Mouse (Mus musculus) hindbrain, embryonic 13.5 days (tissue): ENCODE measurements at regions not wholly inside any gene's neighbourhood (a gene's known extent, or its start where the extent isn't known, plus 50 kb on each side); places are given as distances from the start of the nearest gene placed in this dataset.
"Not testable (repeated sequence)": the region's sequence is repeated elsewhere in the genome, so short reads cannot be mapped to it uniquely, and the experiment has no call there.

Experiments
- ATAC-seq: fragments of 200-750 bp; cut with Nextera tagmentation; 2 replicates; pipeline ENCODE4 v1.8.0; 2017; ENCODE audit warnings: moderate TSS enrichment; ENCODE audit not compliant: low FRiP score
- H3K27ac ChIP-seq: fragments of 300-500 bp; sonication (generic); 2 replicates; pipeline ENCODE4 v1.5.1; 2015; ENCODE audit warnings: inconsistent platforms, mild to moderate bottlenecking, moderate library complexity
- H3K27me3 ChIP-seq: fragments of 300-500 bp; sonication (generic); 2 replicates; pipeline ENCODE4 v1.6.1; 2015; ENCODE audit warnings: mild to moderate bottlenecking, inconsistent platforms
- H3K36me3 ChIP-seq: fragments of 300-500 bp; sonication (generic); 2 replicates; pipeline ENCODE4 v1.6.1; 2015; ENCODE audit warnings: mild to moderate bottlenecking, inconsistent platforms
- H3K4me1 ChIP-seq: fragments of 300-500 bp; sonication (generic); replicated peaks from 2 replicates; pipeline ENCODE4 v1.6.1; 2015; ENCODE audit warnings: inconsistent platforms
- H3K4me2 ChIP-seq: fragments of 300-500 bp; sonication (generic); 2 replicates; pipeline ENCODE4 v1.6.1; 2015; ENCODE audit warnings: inconsistent platforms, mild to moderate bottlenecking, moderate library complexity
- H3K4me3 ChIP-seq: fragments of 300-500 bp; sonication (generic); 2 replicates; pipeline ENCODE4 v1.5.1; 2015; ENCODE audit warnings: mild to moderate bottlenecking, inconsistent platforms
- H3K9ac ChIP-seq: fragments of 300-500 bp; sonication (generic); 2 replicates; pipeline ENCODE4 v1.6.1; 2015; ENCODE audit warnings: mild to moderate bottlenecking, inconsistent platforms
- H3K9me3 ChIP-seq: fragments of 300-500 bp; sonication (generic); 2 replicates; pipeline ENCODE4 v1.6.1; 2016; ENCODE audit warnings: inconsistent platforms
- WGBS: fragments of 180-500 bp; shearing (Covaris S2); methylation state at CpG from one replicate; pipeline ENCODE4 v1.1.7; 2015; 5-methylcytosine and 5-hydroxymethylcytosine counted together

- ATAC-seq, result no peak
- H3K27me3 ChIP-seq, result no peaks in the 10 kb centered on the region
- no peak overlapping the region for H3K9ac ChIP-seq
- H3K4me1 ChIP-seq, result peaks cover 7% of the 10 kb centered on the region
- H3K27ac ChIP-seq, result 0 out of 2 replicates have a peak overlapping the region, but pooled peaks have one; percentile 30
- 82% methylated on average over 3 of the region's 3 CpGs for WGBS
- no peak overlapping the region for H3K4me2 ChIP-seq
- no peaks in the 10 kb centered on the region for H3K36me3 ChIP-seq
- no peak overlapping the region for H3K4me3 ChIP-seq
- H3K9me3 ChIP-seq, result no peaks in the 10 kb centered on the region
Measured at GRCm38 (mm10) chr3:8017489-8017888, 1397.2 kb upstream of the 1700008P02Rik start.

GRCm38 (mm10) chr3:8016945-8017344, 1396.7 kb upstream of the 1700008P02Rik start:
- H3K27me3 ChIP-seq, result no peaks in the 10 kb centered on the region
- H3K9ac ChIP-seq, result no peak overlapping the region
- H3K9me3 ChIP-seq, result no peaks in the 10 kb centered on the region
- H3K36me3 ChIP-seq, result no peaks in the 10 kb centered on the region
- peak; percentile 83 for ATAC-seq
- H3K4me1 ChIP-seq, result peaks cover 7% of the 10 kb centered on the region
- H3K27ac ChIP-seq, result peak overlapping the region; percentile 20; the same call in 1 of the 2 replicates
- no peak overlapping the region for H3K4me3 ChIP-seq
- no peak overlapping the region for H3K4me2 ChIP-seq

GRCm38 (mm10) chr3:8009966-8010365, 1389.7 kb upstream of the 1700008P02Rik start:
- no peak overlapping the region for H3K27ac ChIP-seq
- no peaks in the 10 kb centered on the region for H3K4me1 ChIP-seq
- no peak for ATAC-seq
- H3K9ac ChIP-seq, result no peak overlapping the region
- H3K4me3 ChIP-seq, result no peak overlapping the region
- no peaks in the 10 kb centered on the region for H3K27me3 ChIP-seq
- WGBS, result 90% methylated on average over 4 of the region's 4 CpGs
- H3K36me3 ChIP-seq, result no peaks in the 10 kb centered on the region
- no peaks in the 10 kb centered on the region for H3K9me3 ChIP-seq
- no peak overlapping the region for H3K4me2 ChIP-seq

- Histone ChIP-seq H3K36me3 (no peaks in the 10 kb centered on the region), H3K27me3 (no peaks in the 10 kb centered on the region), H3K4me1 (no peaks in the 10 kb centered on the region), H3K4me3 (no peak overlapping the region), H3K4me2 (no peak overlapping the region), H3K9ac (no peak overlapping the region), H3K27ac (no peak overlapping the region), H3K9me3 (no peaks in the 10 kb centered on the region)
- WGBS, result 82% methylated on average over 10 of the region's 10 CpGs
- no peak for ATAC-seq
Measured at GRCm38 (mm10) chr3:8006708-8007395, 1386.6 kb upstream of the 1700008P02Rik start.

- Histone ChIP-seq H3K4me1 (no peaks in the 10 kb centered on the region), H3K27ac (no peak overlapping the region), H3K27me3 (no peaks in the 10 kb centered on the region), H3K4me3 (no peak overlapping the region), H3K9me3 (no peaks in the 10 kb centered on the region), H3K36me3 (no peaks in the 10 kb centered on the region), H3K9ac (no peak overlapping the region), H3K4me2 (no peak overlapping the region)
- 82% methylated on average over 5 of the region's 5 CpGs for WGBS
- no peak for ATAC-seq
Measured at GRCm38 (mm10) chr3:8006273-8006672, 1386.0 kb upstream of the 1700008P02Rik start.

- not testable (repeated sequence) for H3K4me1 ChIP-seq, H3K27me3 ChIP-seq, H3K36me3 ChIP-seq, H3K9ac ChIP-seq, H3K27ac ChIP-seq, ATAC-seq, H3K4me3 ChIP-seq, H3K4me2 ChIP-seq, H3K9me3 ChIP-seq
- WGBS, result 64% methylated on average over 2 of the region's 2 CpGs
Measured at GRCm38 (mm10) chr3:8005684-8006083, 1385.4 kb upstream of the 1700008P02Rik start.

- H3K36me3 ChIP-seq, result no peaks in the 10 kb centered on the region
- H3K27ac ChIP-seq, result no peak overlapping the region
- no peak overlapping the region for H3K9ac ChIP-seq
- whole genome bisulfite sequencing, result 96% methylated on average over 1 of the region's 1 CpGs
- no peak overlapping the region for H3K4me3 ChIP-seq
- no peak for ATAC-seq
- no peaks in the 10 kb centered on the region for H3K4me1 ChIP-seq
- no peaks in the 10 kb centered on the region for H3K27me3 ChIP-seq
- H3K9me3 ChIP-seq, result no peaks in the 10 kb centered on the region
- H3K4me2 ChIP-seq, result no peak overlapping the region
Measured at GRCm38 (mm10) chr3:8004271-8004670, 1384.0 kb upstream of the 1700008P02Rik start.

- Histone ChIP-seq H3K4me1 (no peaks in the 10 kb centered on the region), H3K9me3 (no peaks in the 10 kb centered on the region), H3K9ac (no peak overlapping the region), H3K36me3 (no peaks in the 10 kb centered on the region), H3K4me3 (no peak overlapping the region), H3K27me3 (no peaks in the 10 kb centered on the region), H3K27ac (no peak overlapping the region), H3K4me2 (no peak overlapping the region)
- WGBS, result 91% methylated on average over 4 of the region's 4 CpGs
- no peak for ATAC-seq
Measured at GRCm38 (mm10) chr3:8001027-8001426, 1380.8 kb upstream of the 1700008P02Rik start.

- 92% methylated on average over 2 of the region's 2 CpGs for WGBS
- Histone ChIP-seq H3K4me2 (no peak overlapping the region), H3K27ac (no peak overlapping the region), H3K9ac (no peak overlapping the region), H3K4me3 (no peak overlapping the region), H3K27me3 (no peaks in the 10 kb centered on the region), H3K4me1 (no peaks in the 10 kb centered on the region), H3K36me3 (no peaks in the 10 kb centered on the region), H3K9me3 (no peaks in the 10 kb centered on the region)
- ATAC-seq, result no peak
Measured at GRCm38 (mm10) chr3:7992322-7992721, 1372.1 kb upstream of the 1700008P02Rik start.

GRCm38 (mm10) chr3:7973287-7973686, 1353.0 kb upstream of the 1700008P02Rik start:
- no peak overlapping the region for H3K4me3 ChIP-seq
- H3K27me3 ChIP-seq, result no peaks in the 10 kb centered on the region
- H3K9me3 ChIP-seq, result no peaks in the 10 kb centered on the region
- H3K4me1 ChIP-seq, result no peaks in the 10 kb centered on the region
- H3K9ac ChIP-seq, result no peak overlapping the region
- no peak overlapping the region for H3K27ac ChIP-seq
- WGBS, result 65% methylated on average over 3 of the region's 3 CpGs
- H3K36me3 ChIP-seq, result no peaks in the 10 kb centered on the region
- no peak overlapping the region for H3K4me2 ChIP-seq
- ATAC-seq, result no peak

- 91% methylated on average over 1 of the region's 1 CpGs for WGBS
- Histone ChIP-seq H3K9me3 (no peaks in the 10 kb centered on the region), H3K9ac (no peak overlapping the region), H3K4me2 (no peak overlapping the region), H3K4me1 (no peaks in the 10 kb centered on the region), H3K27me3 (no peaks in the 10 kb centered on the region), H3K36me3 (no peaks in the 10 kb centered on the region), H3K4me3 (no peak overlapping the region), H3K27ac (no peak overlapping the region)
- no peak for ATAC-seq
Measured at GRCm38 (mm10) chr3:7953911-7954310, 1333.7 kb upstream of the 1700008P02Rik start.

GRCm38 (mm10) chr3:7943646-7944381, 1323.6 kb upstream of the 1700008P02Rik start:
- Histone ChIP-seq H3K9me3 (no peaks in the 10 kb centered on the region), H3K27me3 (no peaks in the 10 kb centered on the region), H3K27ac (no peak overlapping the region), H3K4me1 (no peaks in the 10 kb centered on the region), H3K36me3 (no peaks in the 10 kb centered on the region), H3K4me3 (no peak overlapping the region), H3K4me2 (no peak overlapping the region), H3K9ac (no peak overlapping the region)
- WGBS, result 69% methylated on average over 8 of the region's 8 CpGs
- peak; percentile 73; the same call in 1 of the 2 replicates for ATAC-seq
